Mouse (Mus musculus): ENCODE data around the gene 2410137M14Rik. TPM values are rescaled to one million over a fixed set of nuclear protein-coding genes. Genes with fewer than 3 reads are reported as not detected.

2410137M14Rik gene
- total and polyA plus RNA-seq, 3 experiments = not detected

GRCm38 (mm10) chr17:36957999-36958743 is 22.9 kb downstream of the 2410137M14Rik start, which contains the start of the genes Znrd1 and Znrd1as (continued):
- TF ChIP-seq ZMIZ1 (IDR thresholded peaks at IDR 0.05; ENCODE audit: low read depth, low read length) = no peak
- TF ChIP-seq MAX (IDR thresholded peaks at IDR 0.05; ENCODE audit: low read length) = peak; percentile 65
- no peak for TF ChIP-seq TAL1 (IDR thresholded peaks at IDR 0.05; ENCODE audit: low read length)
- peak; percentile 93 for TF ChIP-seq HCFC1 (IDR thresholded peaks at IDR 0.05; ENCODE audit: low read depth, low read length)
- no peak for TF ChIP-seq JUND (IDR thresholded peaks at IDR 0.05; ENCODE audit: low read depth, low read length)
- TF ChIP-seq BHLHE40 (IDR thresholded peaks at IDR 0.05; ENCODE audit: borderline replicate concordance, low read depth, low read length) = no peak
- no peak; the same call in 1 of the 2 replicates for TF ChIP-seq MEF2A (IDR thresholded peaks at IDR 0.05; ENCODE audit: extremely low read depth, insufficient replicate concordance, low read depth, low read length, poor library complexity, severe bottlenecking)
- no peak for TF ChIP-seq RAD21 (IDR thresholded peaks at IDR 0.05; ENCODE audit: low read depth, low read length)
- TF ChIP-seq TBP (IDR thresholded peaks at IDR 0.05; ENCODE audit: low read depth, low read length) = peak; percentile 72

- no peaks in the 10 kb centered on the region; a peak in 1 of 4 replicates for H3K4me1 ChIP-seq (ENCODE audit: control insufficient read depth in 1 of 2, insufficient read depth in 2 of 2, low read length in 2 of 2)
- peaks cover 15% of the 10 kb centered on the region for H3K79me2 ChIP-seq (ENCODE audit: control insufficient read depth, insufficient read depth, low read length, poor library complexity)
- H3K27me3 ChIP-seq (ENCODE audit: control insufficient read depth in 1 of 2, insufficient read depth in 2 of 2, low read length in 2 of 2) = no peaks in the 10 kb centered on the region
- H3K36me3 ChIP-seq (ENCODE audit: control insufficient read depth in 1 of 2, insufficient read depth in 2 of 2, low read length in 2 of 2) = peaks cover 0 to 9% of the 10 kb centered on the region in 2 experiments; a peak in 2 of 4 replicates
- no peak overlapping the region for H3K9ac ChIP-seq (ENCODE audit: control insufficient read depth, low read depth, low read length, poor library complexity, severe bottlenecking)
- no peak for DNase-seq (ENCODE audit: low read depth, low spot score)
- no peak overlapping the region for H3K4me3 ChIP-seq (ENCODE audit: control insufficient read depth in 1 of 2, insufficient read depth in 1 of 2, low read depth in 2 of 2, low read length in 2 of 2)
- TF ChIP-seq UBTF (IDR thresholded peaks at IDR 0.05; ENCODE audit: borderline replicate concordance, insufficient read depth, low read depth, low read length) (no peak), RAD21 (IDR thresholded peaks at IDR 0.05; ENCODE audit: low read depth, low read length) (no peak), POLR2A (IDR thresholded peaks at IDR 0.05; ENCODE audit: control insufficient read depth in 1 of 2, insufficient read depth in 1 of 2, low read depth in 1 of 2, low read length in 2 of 2, poor library complexity in 1 of 2) (no peak), POLR2AphosphoS5 (IDR thresholded peaks at IDR 0.05; ENCODE audit: borderline replicate concordance, low read depth, low read length) (no peak), HCFC1 (IDR thresholded peaks at IDR 0.05; ENCODE audit: low read depth, low read length) (no peak), ZC3H11A (IDR thresholded peaks at IDR 0.05; ENCODE audit: low read depth, low read length) (no peak), SIN3A (IDR thresholded peaks at IDR 0.05; ENCODE audit: low read length) (no peak), TCF12 (IDR thresholded peaks at IDR 0.05; ENCODE audit: low read depth, low read length) (no peak), ZMIZ1 (IDR thresholded peaks at IDR 0.05; ENCODE audit: low read depth, low read length) (no peak), CHD1 (IDR thresholded peaks at IDR 0.05; ENCODE audit: low read depth, low read length) (no peak), NELFE (IDR thresholded peaks at IDR 0.05; ENCODE audit: low read depth, low read length) (no peak)
- H3K27ac ChIP-seq (ENCODE audit: control insufficient read depth, low read depth, low read length) = no peak overlapping the region
- no peaks in the 10 kb centered on the region for H3K9me3 ChIP-seq (replicated peaks; ENCODE audit: insufficient read depth, low read length)
Measured at GRCm38 (mm10) chr17:36953062-36953461, 28.0 kb downstream of the 2410137M14Rik start.

All from MEL (cell line).